Mouse (Mus musculus) liver, embryonic 16.5 days (tissue): ENCODE data around the gene Tbc1d30. TPM values are rescaled to one million over a fixed set of nuclear protein-coding genes. Genes with fewer than 3 reads are reported as not detected.
A peak's percentile ranks its signal among the peaks of the same experiment; 100 is the strongest.

Experiments used
- ATAC-seq: fragments of 200-750 bp; cut with Nextera tagmentation; 2 replicates; pipeline ENCODE4 v1.8.0; 2017; ENCODE audit warnings: low read depth, mild to moderate bottlenecking, moderate number of reproducible peaks, moderate library complexity
- H3K27ac ChIP-seq: fragments of 300-500 bp; sonication (generic); 2 replicates; pipeline ENCODE4 v1.5.1; 2014; ENCODE audit warnings: mild to moderate bottlenecking, low read length
- H3K27me3 ChIP-seq: fragments of 300-500 bp; sonication (generic); 2 replicates; pipeline ENCODE4 v1.6.1; 2014; ENCODE audit warnings: low read depth, low read length, mixed read lengths; ENCODE audit not compliant: control insufficient read depth, insufficient read depth
- H3K36me3 ChIP-seq: fragments of 300-500 bp; sonication (generic); 2 replicates; pipeline ENCODE4 v1.6.1; 2014; ENCODE audit warnings: mild to moderate bottlenecking; ENCODE audit not compliant: control insufficient read depth, insufficient read depth
- H3K4me1 ChIP-seq: fragments of 300-500 bp; sonication (generic); 2 replicates; pipeline ENCODE4 v1.6.1; 2014; ENCODE audit warnings: low read depth, low read length, mixed read lengths; ENCODE audit not compliant: control insufficient read depth
- H3K4me2 ChIP-seq: fragments of 300-500 bp; sonication (generic); 2 replicates; pipeline ENCODE4 v1.6.1; 2014; ENCODE audit warnings: low read depth, low read length, mixed read lengths
- H3K4me3 ChIP-seq: fragments of 300-500 bp; sonication (generic); 2 replicates; pipeline ENCODE4 v1.5.1; 2014; ENCODE audit warnings: low read depth, mild to moderate bottlenecking, low read length
- H3K9ac ChIP-seq: fragments of 300-500 bp; sonication (generic); 2 replicates; pipeline ENCODE4 v1.6.1; 2014; ENCODE audit warnings: low read depth, low read length
- H3K9me3 ChIP-seq: fragments of 300-500 bp; sonication (generic); replicated peaks from 2 replicates; pipeline ENCODE4 v1.6.1; 2016; ENCODE audit warnings: low read length; ENCODE audit not compliant: control insufficient read depth
- WGBS: fragments of 180-500 bp; shearing (Covaris S2); extraction: QIAGEN DNeasy Blood & Tissue Kit; methylation state at CpG from one replicate; pipeline ENCODE4 v1.1.7; 2014; ENCODE audit not compliant: insufficient replicate concordance; 5-methylcytosine and 5-hydroxymethylcytosine counted together
- polyA plus RNA-seq: library from polyadenylated mRNA; unstranded; fragments of >200 nt; fragmentation: Nextera tagmentation; extraction: Ambion mirVana; gene quantifications from 2 replicates; pipeline ENCODE4 v1.2.1, GENCODE M21; 2015

Tbc1d30 gene
- polyA plus RNA-seq, 1 experiment from 2014 or later: 0.48 TPM

GRCm38 (mm10) chr10:121294471-121294870 lies 56.6 kb downstream of the Tbc1d30 start:
- no peak overlapping the region for H3K4me2 ChIP-seq
- no peaks in the 10 kb centered on the region; the same call in 1 of the 2 replicates for H3K4me1 ChIP-seq
- H3K27ac ChIP-seq: no peak overlapping the region
- WGBS: 70% methylated on average over 16 of the region's 16 CpGs
- H3K36me3 ChIP-seq: no peaks in the 10 kb centered on the region
- H3K9ac ChIP-seq: no peak overlapping the region
- ATAC-seq: no peak
- H3K27me3 ChIP-seq: no peaks in the 10 kb centered on the region
- no peak overlapping the region for H3K4me3 ChIP-seq
- H3K9me3 ChIP-seq: no peaks in the 10 kb centered on the region

- no peak overlapping the region for H3K4me3 ChIP-seq
- 42% methylated on average over 8 of the region's 8 CpGs for WGBS
- no peaks in the 10 kb centered on the region; the same call in 1 of the 2 replicates for H3K4me1 ChIP-seq
- ATAC-seq: no peak
- H3K9me3 ChIP-seq: no peaks in the 10 kb centered on the region
- no peaks in the 10 kb centered on the region for H3K27me3 ChIP-seq
- no peak overlapping the region for H3K4me2 ChIP-seq
- no peak overlapping the region for H3K9ac ChIP-seq
- no peak overlapping the region for H3K27ac ChIP-seq
- no peaks in the 10 kb centered on the region for H3K36me3 ChIP-seq
Observed at GRCm38 (mm10) chr10:121293829-121294228, 57.2 kb downstream of the Tbc1d30 start.

GRCm38 (mm10) chr10:121291272-121291917 lies 59.7 kb downstream of the Tbc1d30 start:
- 69% methylated on average over 10 of the region's 10 CpGs for WGBS
- Histone ChIP-seq H3K36me3 (no peaks in the 10 kb centered on the region), H3K4me1 (no peaks in the 10 kb centered on the region; the same call in 1 of the 2 replicates), H3K27ac (no peak overlapping the region), H3K27me3 (no peaks in the 10 kb centered on the region), H3K9me3 (no peaks in the 10 kb centered on the region), H3K9ac (no peak overlapping the region), H3K4me2 (no peak overlapping the region), H3K4me3 (no peak overlapping the region)
- ATAC-seq: no peak

GRCm38 (mm10) chr10:121290682-121291078 lies 60.4 kb downstream of the Tbc1d30 start:
- H3K4me2 ChIP-seq: no peak overlapping the region
- no peaks in the 10 kb centered on the region for H3K27me3 ChIP-seq
- no peaks in the 10 kb centered on the region; the same call in 1 of the 2 replicates for H3K4me1 ChIP-seq
- H3K27ac ChIP-seq: no peak overlapping the region
- no peaks in the 10 kb centered on the region for H3K36me3 ChIP-seq
- H3K4me3 ChIP-seq: no peak overlapping the region
- ATAC-seq: no peak
- WGBS: 76% methylated on average over 20 of the region's 20 CpGs
- no peaks in the 10 kb centered on the region for H3K9me3 ChIP-seq
- no peak overlapping the region for H3K9ac ChIP-seq

- H3K4me2 ChIP-seq: no peak overlapping the region
- H3K4me1 ChIP-seq: no peaks in the 10 kb centered on the region
- no peak overlapping the region for H3K27ac ChIP-seq
- ATAC-seq: 0 out of 2 replicates have a peak, but pooled peaks have one; percentile 9
- no peak overlapping the region for H3K4me3 ChIP-seq
- no peak overlapping the region for H3K9ac ChIP-seq
- WGBS: 46% methylated on average over 3 of the region's 4 CpGs
- H3K36me3 ChIP-seq: no peaks in the 10 kb centered on the region
- no peaks in the 10 kb centered on the region for H3K27me3 ChIP-seq
- no peaks in the 10 kb centered on the region for H3K9me3 ChIP-seq
Observed at GRCm38 (mm10) chr10:121289970-121290681, 61.0 kb downstream of the Tbc1d30 start.

DNA sequence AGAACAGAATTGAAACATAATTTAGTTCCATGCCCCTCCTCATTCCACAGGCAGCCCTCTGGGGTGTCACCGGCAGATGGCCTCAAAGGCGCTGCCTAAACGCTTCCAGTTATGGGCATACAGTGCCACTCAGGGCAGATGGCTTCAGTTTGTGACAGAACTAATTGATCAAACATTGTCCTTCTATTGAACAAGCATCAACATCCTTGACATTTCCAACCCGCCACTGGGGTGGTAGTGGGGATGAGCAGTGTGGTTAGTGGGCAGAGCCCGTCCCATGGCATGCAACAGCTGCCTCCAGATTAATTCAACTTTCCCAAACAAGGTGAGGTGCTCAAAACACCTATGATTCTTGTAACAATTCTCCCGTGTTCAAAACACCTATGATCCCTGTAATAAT lies 68.2 kb downstream of the Tbc1d30 start:
- no peak overlapping the region for H3K27ac ChIP-seq
- 69% methylated on average over 6 of the region's 6 CpGs for WGBS
- ATAC-seq: no peak
- no peaks in the 10 kb centered on the region for H3K4me1 ChIP-seq
- no peak overlapping the region for H3K4me3 ChIP-seq
- no peaks in the 10 kb centered on the region for H3K27me3 ChIP-seq
- no peaks in the 10 kb centered on the region for H3K9me3 ChIP-seq
- no peaks in the 10 kb centered on the region for H3K36me3 ChIP-seq
- no peak overlapping the region for H3K9ac ChIP-seq
- no peak overlapping the region for H3K4me2 ChIP-seq

DNA sequence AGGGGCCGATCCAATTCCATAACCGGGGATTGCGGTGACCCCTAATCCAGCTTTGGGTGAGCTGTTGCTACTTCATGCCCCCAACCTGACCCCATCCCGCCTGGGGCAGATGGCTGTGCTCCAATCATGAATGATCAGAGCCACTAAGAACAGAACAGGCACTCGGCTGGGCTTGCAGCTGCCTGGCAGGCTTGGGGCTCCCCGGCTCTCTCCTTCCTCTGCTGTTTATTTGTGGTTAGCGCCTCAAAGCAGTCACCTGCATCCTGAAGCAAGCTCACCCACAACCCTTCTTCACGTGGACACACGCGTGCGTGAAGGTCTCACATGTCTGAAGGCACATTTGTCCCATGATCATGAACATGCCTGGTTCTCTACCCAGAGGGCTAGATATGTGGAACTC lies 68.6 kb downstream of the Tbc1d30 start:
- Histone ChIP-seq H3K9me3 (no peaks in the 10 kb centered on the region), H3K4me1 (no peaks in the 10 kb centered on the region), H3K27me3 (no peaks in the 10 kb centered on the region), H3K27ac (no peak overlapping the region), H3K4me2 (no peak overlapping the region), H3K4me3 (no peak overlapping the region), H3K9ac (no peak overlapping the region), H3K36me3 (no peaks in the 10 kb centered on the region)
- WGBS: 52% methylated on average over 11 of the region's 11 CpGs
- no peak for ATAC-seq

DNA sequence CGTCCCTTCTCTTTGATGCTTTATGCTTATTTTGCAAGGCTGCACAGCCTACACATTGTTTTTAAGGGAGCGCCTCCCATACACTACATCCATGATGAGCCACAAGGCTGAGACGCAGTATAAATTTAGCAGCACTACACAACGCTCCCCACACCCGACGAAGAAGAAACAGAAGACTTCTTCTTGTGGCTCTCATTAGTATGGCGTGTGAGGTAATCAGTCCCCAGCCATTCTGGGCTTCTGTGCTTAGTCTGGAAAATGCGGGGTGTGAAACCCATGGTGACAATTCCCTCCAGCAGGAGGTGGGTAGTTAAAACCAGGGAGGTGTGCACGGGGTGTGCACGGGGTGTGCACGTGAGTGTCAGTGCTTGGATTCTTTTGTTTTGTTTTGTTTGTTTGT lies 70.1 kb downstream of the Tbc1d30 start:
- ATAC-seq: no peak
- Histone ChIP-seq H3K4me1 (no peaks in the 10 kb centered on the region), H3K9me3 (no peaks in the 10 kb centered on the region), H3K27ac (no peak overlapping the region), H3K9ac (no peak overlapping the region), H3K27me3 (no peaks in the 10 kb centered on the region), H3K36me3 (no peaks in the 10 kb centered on the region), H3K4me3 (no peak overlapping the region), H3K4me2 (no peak overlapping the region)
- WGBS: 67% methylated on average over 11 of the region's 11 CpGs

GRCm38 (mm10) chr10:121277022-121277471 lies 74.0 kb downstream of the Tbc1d30 start:
- Histone ChIP-seq H3K4me2 (no peak overlapping the region), H3K27me3 (no peaks in the 10 kb centered on the region), H3K4me1 (no peaks in the 10 kb centered on the region), H3K36me3 (no peaks in the 10 kb centered on the region), H3K4me3 (no peak overlapping the region), H3K27ac (no peak overlapping the region), H3K9ac (no peak overlapping the region), H3K9me3 (no peaks in the 10 kb centered on the region)
- ATAC-seq: no peak
- 85% methylated on average over 2 of the region's 2 CpGs for WGBS
